Mouse (Mus musculus): ENCODE measurements around the gene Tk2.

- TF ChIP-seq CTCF (IDR thresholded peaks at IDR 0.05; ENCODE audit: low read depth, low read length) (peak; percentile 92), POLR2A (IDR thresholded peaks at IDR 0.05; ENCODE audit: borderline replicate concordance, low read depth, low read length) (no peak)
Measured at GRCm38 (mm10) chr8:104219806-104220205, 28.6 kb downstream of the Tk2 start.

Data from bone marrow macrophage, adult 2 months (primary cell).